Mouse (Mus musculus) heart, postnatal 14 days (tissue): Measurements from ENCODE around the gene Cfap69. TPM values are rescaled to one million over a fixed set of nuclear protein-coding genes. Genes with fewer than 3 reads are reported as not detected.

ENCODE experiments used
- total RNA-seq, 2 experiments: library from RNA; stranded (reverse); gene quantifications; 2 replicates each; pipeline ENCODE4 v1.2.3; 2021

Cfap69 gene
- total RNA-seq, 2 experiments from 2014 or later, result 0.80 to 1.7 TPM

Other genes starting within 250 kb of the Cfap69 start
- gene Cdk14, start 243.9 kb downstream of the Cfap69 start, total RNA-seq, result 10 to 100 TPM; 13.4 to 14.6 TPM
- gene 1700015F17Rik, start 185.1 kb downstream of the Cfap69 start, total RNA-seq, result not detected
- 10 to 100 TPM; 17.7 to 18.5 TPM for gene Cldn12, start 149.3 kb downstream of the Cfap69 start, total RNA-seq
- gene Gtpbp10, start 104.7 kb downstream of the Cfap69 start, total RNA-seq, result 1 to 10 TPM; 8.4 to 9.5 TPM
- gene Gm8773, start 90.4 kb downstream of the Cfap69 start, total RNA-seq, result not detected
- 1 to 10 TPM; 1.0 to 1.1 TPM for gene Steap2, start 30.3 kb upstream of the Cfap69 start, total RNA-seq
- gene Steap1, start 85.1 kb upstream of the Cfap69 start, total RNA-seq, result not detected